Mouse (Mus musculus): Measurements from ENCODE around the gene Hras.

Gene Hras

GRCm38 (mm10) chr7:141173323-141173850 is 20.4 kb downstream of the Hras start:
- DNase-seq = no peak

GRCm38 (mm10) chr7:141172116-141173006 is 21.4 kb downstream of the Hras start, which contains the start of gene Rnh1:
TSS of gene Rnh1 (minus strand) at chr7:141172857.
- DNase-seq = peak; percentile 93 to 96

- DNase-seq = no peak
These were observed 23.9 kb downstream of the Hras start for GRCm38 (mm10) chr7:141169866-141170265.

DNA sequence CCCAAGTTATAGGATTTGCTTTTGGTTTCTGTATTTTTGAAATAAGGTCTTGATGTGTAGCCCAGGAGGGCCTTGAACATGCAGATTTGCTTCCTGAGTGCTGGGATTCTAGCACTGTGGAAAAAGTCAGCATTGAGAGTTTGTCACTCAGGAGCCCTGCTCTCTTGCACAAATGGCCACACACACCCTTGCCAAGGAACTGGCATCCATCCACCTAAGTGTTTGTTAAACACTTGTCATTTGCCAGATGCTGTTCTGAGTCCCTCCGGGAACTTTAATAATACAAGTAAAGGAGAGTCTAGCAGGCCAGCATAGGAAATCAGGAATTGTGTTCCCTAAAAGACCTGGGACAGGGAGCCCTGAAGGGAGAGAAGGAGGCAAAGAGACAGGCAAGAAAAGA is 24.5 kb downstream of the Hras start:
- no peak for DNase-seq

DNA sequence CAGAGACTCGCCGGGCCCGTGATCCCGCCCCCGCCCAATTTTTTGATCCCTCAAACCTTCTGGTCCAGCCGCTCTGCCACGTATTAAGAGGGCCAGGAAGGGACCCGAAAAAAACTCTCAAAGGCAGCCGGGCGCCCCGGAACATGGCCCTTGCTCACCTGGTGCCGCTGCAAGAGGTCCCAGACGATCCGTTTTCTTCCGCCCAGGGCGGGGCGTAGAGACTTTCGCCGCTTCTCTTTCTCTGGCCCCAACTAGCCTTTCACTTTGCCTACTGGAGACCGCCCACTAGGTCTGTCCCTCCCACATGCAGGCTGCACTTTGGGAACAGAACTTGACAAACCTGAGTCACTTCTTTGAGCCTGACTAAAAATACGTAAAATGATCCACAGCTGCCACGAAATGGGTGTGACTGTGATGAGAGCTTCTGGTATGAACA is 25.3 kb downstream of the Hras start:
- DNase-seq = peak; percentile 71 to 82

GRCm38 (mm10) chr7:141167901-141168517 is 25.8 kb downstream of the Hras start:
- DNase-seq = peak; percentile 38 to 63

GRCm38 (mm10) chr7:141164850-141165249 is 29.0 kb downstream of the Hras start:
- no peak for DNase-seq

DNA sequence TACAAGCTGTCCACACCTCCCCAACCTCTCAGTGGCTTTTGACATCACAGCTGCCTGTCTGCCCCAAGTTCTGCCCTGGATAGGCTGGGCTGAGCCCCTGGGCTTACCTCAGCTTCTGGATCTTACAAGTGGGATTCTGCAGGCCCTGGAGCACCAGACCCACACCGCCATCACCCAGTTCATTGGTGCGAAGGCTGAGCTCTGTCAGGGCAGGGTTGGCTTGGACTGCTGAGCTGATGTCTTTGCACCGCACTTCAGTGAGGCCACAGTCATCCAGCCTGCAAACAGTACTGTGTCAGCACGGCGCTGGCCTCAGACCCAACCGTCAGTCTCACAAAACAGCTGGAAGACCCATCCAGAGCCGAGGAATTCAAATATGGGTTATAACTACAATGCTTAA is 29.4 kb downstream of the Hras start:
- no peak for DNase-seq

- no peak for DNase-seq
These were observed 38.4 kb downstream of the Hras start for GRCm38 (mm10) chr7:141155362-141155761.

- no peak for DNase-seq
These were observed 45.2 kb downstream of the Hras start for GRCm38 (mm10) chr7:141148639-141149038.

DNA sequence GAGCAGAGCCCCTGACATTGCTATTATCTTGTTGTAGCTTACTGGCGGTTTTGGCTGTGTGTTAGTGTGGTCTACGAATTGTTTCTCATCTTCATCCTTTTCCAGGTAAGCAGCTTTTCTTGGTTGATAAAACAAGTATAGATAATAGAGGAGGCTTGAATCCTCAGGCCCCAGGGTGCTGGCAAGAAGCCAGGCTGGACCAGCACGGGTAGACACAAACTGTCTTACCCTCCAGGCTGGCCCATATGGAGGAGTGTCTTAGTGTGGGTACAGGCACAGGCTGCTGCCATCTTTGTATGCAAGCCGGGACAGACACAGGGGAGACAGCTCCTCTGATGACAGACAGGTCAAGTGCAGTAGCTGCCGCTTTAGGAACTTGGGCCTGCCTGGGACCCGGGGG is 46.8 kb downstream of the Hras start:
- DNase-seq = no peak

GRCm38 (mm10) chr7:141146043-141146595 is 47.7 kb downstream of the Hras start:
- no peak for DNase-seq

DNA sequence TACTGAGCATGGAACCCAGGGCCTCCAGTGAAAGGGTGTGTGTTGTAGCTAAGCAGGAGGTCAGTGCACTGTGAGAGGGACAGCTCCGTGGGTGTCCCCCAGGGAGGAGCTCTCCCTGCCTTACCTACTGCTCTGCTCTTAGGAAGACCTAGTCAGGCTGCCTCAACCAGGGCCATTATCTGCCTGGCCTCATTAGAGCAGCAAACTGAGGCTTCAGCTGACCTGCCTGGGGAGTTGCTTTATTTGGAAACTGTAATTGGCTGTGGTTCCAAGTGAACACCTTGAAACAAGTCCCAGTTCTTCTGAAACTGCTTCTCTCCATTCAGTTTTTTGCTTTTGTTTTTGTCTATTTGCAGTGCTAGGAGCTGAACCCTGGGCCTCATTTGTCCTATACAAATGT is 48.4 kb downstream of the Hras start:
- DNase-seq = no peak

DNA sequence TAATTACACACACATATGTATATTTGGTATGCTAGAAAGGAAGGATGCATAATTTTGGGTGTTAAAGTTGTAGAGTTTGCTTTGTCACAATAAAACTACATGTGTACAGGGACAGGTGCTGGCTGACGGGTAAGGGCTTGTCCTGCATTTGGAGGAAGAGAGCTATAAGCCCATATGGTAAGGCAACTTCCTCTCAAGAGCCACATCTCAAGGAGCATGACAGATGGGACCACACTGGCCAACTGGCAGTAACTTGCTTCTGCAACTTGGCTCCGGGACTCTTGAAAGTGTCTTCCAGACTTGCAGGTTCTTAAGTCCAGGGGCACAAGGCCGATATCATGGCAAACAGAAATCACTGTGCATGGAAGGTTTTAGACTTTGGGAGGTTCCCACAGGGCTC is 49.2 kb downstream of the Hras start:
- DNase-seq = no peak

GRCm38 (mm10) chr7:141143861-141144260 is 49.9 kb downstream of the Hras start:
- no peak for DNase-seq

- peak; percentile 67 to 74 for DNase-seq
These were observed 50.7 kb downstream of the Hras start for GRCm38 (mm10) chr7:141143112-141143511.

DNA sequence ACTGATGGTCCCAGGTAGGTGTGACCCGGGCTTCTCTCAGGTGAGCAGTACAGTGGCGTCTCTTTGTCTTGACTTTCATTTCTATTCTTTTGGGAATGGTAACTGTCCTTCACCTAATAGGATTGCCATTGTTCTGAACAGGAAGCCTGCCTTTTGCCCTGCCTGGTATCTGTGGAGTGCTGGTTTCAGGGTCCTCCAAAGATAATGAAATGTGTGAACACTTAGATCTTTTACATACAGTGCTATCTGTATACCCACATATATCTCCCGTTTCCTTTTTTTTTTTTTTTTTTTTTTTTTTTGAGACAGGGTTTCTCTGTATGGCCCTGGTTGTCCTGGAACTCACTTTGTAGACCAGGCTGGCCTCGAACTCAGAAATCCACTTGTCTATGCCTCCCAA is 52.5 kb downstream of the Hras start:
- no peak for DNase-seq

Measured in kidney, postnatal 4 days (tissue).